Mouse (Mus musculus) kidney, embryonic 16.5 days (tissue): ENCODE results near the gene Crbn. TPM values are rescaled to one million over a fixed set of nuclear protein-coding genes. Genes with fewer than 3 reads are reported as not detected.

Source experiments
- ATAC-seq: fragments of 200-750 bp; cut with Nextera tagmentation; 2 replicates; pipeline ENCODE4 v1.8.0; 2017; ENCODE audit warnings: moderate TSS enrichment; ENCODE audit not compliant: low FRiP score, low TSS enrichment
- H3K27ac ChIP-seq: fragments of 300-500 bp; sonication (generic); 2 replicates; pipeline ENCODE4 v1.5.1; 2014; ENCODE audit warnings: low read length
- H3K27me3 ChIP-seq: fragments of 300-500 bp; sonication (generic); 2 replicates; pipeline ENCODE4 v1.6.1; 2014; ENCODE audit warnings: low read length, control low read depth, mixed read lengths; ENCODE audit not compliant: insufficient read depth
- H3K36me3 ChIP-seq: fragments of 300-500 bp; sonication (generic); 2 replicates; pipeline ENCODE4 v1.6.1; 2014; ENCODE audit warnings: low read length, control low read depth, mixed read lengths; ENCODE audit not compliant: insufficient read depth
- H3K4me1 ChIP-seq: fragments of 300-500 bp; sonication (generic); 2 replicates; pipeline ENCODE4 v1.6.1; 2014; ENCODE audit warnings: low read length, control low read depth, mixed read lengths; ENCODE audit not compliant: insufficient read depth
- H3K4me2 ChIP-seq: fragments of 300-500 bp; sonication (generic); replicated peaks from 2 replicates; pipeline ENCODE4 v1.6.1; 2014; ENCODE audit warnings: low read depth, low read length
- H3K4me3 ChIP-seq: fragments of 300-500 bp; sonication (generic); 2 replicates; pipeline ENCODE4 v1.5.1; 2014; ENCODE audit warnings: mild to moderate bottlenecking, low read length
- H3K9ac ChIP-seq: fragments of 300-500 bp; sonication (generic); replicated peaks from 2 replicates; pipeline ENCODE4 v1.6.1; 2014; ENCODE audit warnings: low read length
- H3K9me3 ChIP-seq: fragments of 300-500 bp; sonication (generic); 2 replicates; pipeline ENCODE4 v1.6.1; 2016; ENCODE audit warnings: low read length, control low read depth
- WGBS: fragments of 180-500 bp; shearing (Covaris S2); extraction: QIAGEN DNeasy Blood & Tissue Kit; methylation state at CpG from one replicate; pipeline ENCODE4 v1.1.7; 2014; 5-methylcytosine and 5-hydroxymethylcytosine counted together
- polyA plus RNA-seq: library from polyadenylated mRNA; unstranded; fragments of >200 nt; fragmentation: Nextera tagmentation; extraction: Ambion mirVana; gene quantifications from 2 replicates; pipeline ENCODE4 v1.2.1, GENCODE M21; 2015

Gene Crbn
- polyA plus RNA-seq, 1 experiment from 2014 or later, result 53.8 TPM

DNA sequence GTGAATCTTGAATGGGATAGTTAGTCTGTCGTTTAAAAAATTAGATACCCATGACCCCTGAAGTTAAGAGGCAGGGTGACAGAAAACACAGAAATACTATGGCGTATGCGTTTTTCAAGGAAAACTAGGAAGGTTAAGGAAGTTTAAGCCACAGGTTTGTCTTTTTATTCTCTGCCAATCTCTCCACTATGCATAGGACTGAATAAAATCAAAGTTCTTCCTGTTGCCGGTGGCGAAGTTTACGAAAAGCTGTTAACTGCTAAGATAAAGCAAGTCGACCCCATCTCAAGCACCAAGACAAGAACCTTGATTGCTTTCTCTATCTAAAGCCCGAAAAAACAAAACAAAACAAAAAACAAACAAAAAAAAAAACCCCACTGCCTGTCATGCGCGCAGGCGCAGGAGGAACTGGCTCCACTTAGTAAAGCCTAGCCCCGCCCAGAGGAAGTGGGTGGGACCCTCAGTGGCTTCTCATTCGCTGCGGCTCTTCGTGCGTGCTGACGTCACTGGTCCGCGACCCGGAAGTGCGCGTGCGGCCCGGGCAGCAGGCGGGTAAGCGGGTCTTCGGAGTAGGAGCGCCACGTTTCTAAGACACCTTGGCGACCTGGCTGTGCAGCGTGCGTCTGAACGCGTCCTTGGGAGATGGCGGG, 31.1 kb downstream of the Crbn start, which contains the start of gene Trnt1:
Trnt1 (plus strand) TSS at position 481 of the 650 bp plus-strand sequence.
- ATAC-seq, result peak; percentile 100
- Histone ChIP-seq H3K27ac (0 out of 2 replicates have a peak within 1 kb of the TSS, but pooled peaks have one; percentile 9), H3K4me3 (peak within 1 kb of the TSS; percentile 89), H3K27me3 (no peaks in the 10 kb centered on the region), H3K4me1 (peaks cover 11% of the 10 kb centered on the region), H3K36me3 (peaks cover 15% of the 10 kb centered on the region), H3K9ac (peak within 1 kb of the TSS; percentile 78), H3K4me2 (peak within 1 kb of the TSS; percentile 76), H3K9me3 (no peaks in the 10 kb centered on the region)
- WGBS, result 9% methylated on average over 31 of the region's 35 CpGs

- WGBS, result 83% methylated on average over 4 of the region's 4 CpGs
- Histone ChIP-seq H3K9ac (no peak overlapping the region), H3K9me3 (no peaks in the 10 kb centered on the region)
Observed at GRCm38 (mm10) chr6:106766774-106767173, 33.1 kb downstream of the Crbn start.

DNA sequence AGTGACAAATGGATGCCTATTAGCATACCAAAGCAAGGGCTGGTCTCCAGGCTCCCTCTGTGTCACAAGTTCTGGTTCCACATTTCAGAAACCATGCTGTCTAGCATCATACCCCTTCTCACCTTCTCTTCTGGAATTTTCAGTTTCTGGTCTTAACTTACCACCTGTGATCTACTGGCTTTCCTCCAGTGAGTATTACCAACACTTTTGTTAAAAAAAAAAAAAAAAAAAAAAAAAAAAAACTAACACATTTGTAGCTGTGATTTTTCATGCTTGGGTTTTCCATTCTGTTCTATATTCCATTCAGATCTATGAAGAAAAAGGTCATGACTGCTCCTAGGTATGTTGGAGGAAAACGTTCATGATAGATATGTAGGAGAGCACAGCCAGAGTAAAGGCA, 34.0 kb downstream of the Crbn start:
- no peak overlapping the region for H3K9ac ChIP-seq
- H3K9me3 ChIP-seq, result no peaks in the 10 kb centered on the region
- no peak overlapping the region for H3K4me3 ChIP-seq
- no peaks in the 10 kb centered on the region for H3K36me3 ChIP-seq
- no peak for ATAC-seq
- H3K27ac ChIP-seq, result no peak overlapping the region
- WGBS, result 77% methylated on average over 1 of the region's 1 CpGs
- H3K27me3 ChIP-seq, result no peaks in the 10 kb centered on the region
- no peak overlapping the region for H3K4me2 ChIP-seq
- H3K4me1 ChIP-seq, result peaks cover 11% of the 10 kb centered on the region

More at GRCm38 (mm10) chr6:106766774-106767173, 33.1 kb downstream of the Crbn start:
- no peak for ATAC-seq
- peaks cover 6% of the 10 kb centered on the region; the same call in 1 of the 2 replicates for H3K36me3 ChIP-seq
- H3K4me3 ChIP-seq, result no peak overlapping the region
- H3K27ac ChIP-seq, result no peak overlapping the region
- H3K4me1 ChIP-seq, result peaks cover 11% of the 10 kb centered on the region
- H3K4me2 ChIP-seq, result no peak overlapping the region
- H3K27me3 ChIP-seq, result no peaks in the 10 kb centered on the region

- Histone ChIP-seq H3K4me3 (no peak overlapping the region), H3K4me2 (no peak overlapping the region)
- ATAC-seq, result no peak
Observed at GRCm38 (mm10) chr6:106761486-106761885, 38.4 kb downstream of the Crbn start.

GRCm38 (mm10) chr6:106760473-106761218, 39.2 kb downstream of the Crbn start:
- WGBS, result 70% methylated on average over 3 of the region's 3 CpGs
- no peak for ATAC-seq

More at GRCm38 (mm10) chr6:106761486-106761885, 38.4 kb downstream of the Crbn start:
- H3K36me3 ChIP-seq, result no peaks in the 10 kb centered on the region
- H3K9ac ChIP-seq, result no peak overlapping the region
- H3K9me3 ChIP-seq, result no peaks in the 10 kb centered on the region
- H3K27me3 ChIP-seq, result no peaks in the 10 kb centered on the region
- whole genome bisulfite sequencing, result 74% methylated on average over 1 of the region's 1 CpGs
- no peak overlapping the region for H3K27ac ChIP-seq
- H3K4me1 ChIP-seq, result no peaks in the 10 kb centered on the region

GRCm38 (mm10) chr6:106758299-106758698, 41.6 kb downstream of the Crbn start:
- Histone ChIP-seq H3K27me3 (no peaks in the 10 kb centered on the region), H3K36me3 (no peaks in the 10 kb centered on the region), H3K4me2 (no peak overlapping the region), H3K4me1 (no peaks in the 10 kb centered on the region), H3K4me3 (no peak overlapping the region), H3K9ac (no peak overlapping the region), H3K9me3 (no peaks in the 10 kb centered on the region), H3K27ac (no peak overlapping the region)
- 74% methylated on average over 3 of the region's 3 CpGs for WGBS
- ATAC-seq, result no peak

More at GRCm38 (mm10) chr6:106760473-106761218, 39.2 kb downstream of the Crbn start:
- Histone ChIP-seq H3K4me2 (no peak overlapping the region), H3K4me1 (no peaks in the 10 kb centered on the region), H3K27ac (no peak overlapping the region), H3K9ac (no peak overlapping the region), H3K27me3 (no peaks in the 10 kb centered on the region), H3K4me3 (no peak overlapping the region), H3K36me3 (no peaks in the 10 kb centered on the region), H3K9me3 (no peaks in the 10 kb centered on the region)

GRCm38 (mm10) chr6:106750291-106750690, 49.6 kb downstream of the Crbn start:
- WGBS, result 83% methylated on average over 7 of the region's 7 CpGs
- H3K27me3 ChIP-seq, result no peaks in the 10 kb centered on the region
- H3K36me3 ChIP-seq, result no peaks in the 10 kb centered on the region
- no peak overlapping the region for H3K4me2 ChIP-seq
- no peak for ATAC-seq
- no peak overlapping the region for H3K9ac ChIP-seq
- no peaks in the 10 kb centered on the region for H3K9me3 ChIP-seq
- H3K4me1 ChIP-seq, result no peaks in the 10 kb centered on the region
- no peak overlapping the region for H3K4me3 ChIP-seq
- H3K27ac ChIP-seq, result no peak overlapping the region

GRCm38 (mm10) chr6:106748887-106749388, 50.9 kb downstream of the Crbn start, which contains the start of gene Il5ra:
Il5ra (minus strand) TSS chr6:106749037.
- no peak within 1 kb of the TSS for H3K4me2 ChIP-seq
- H3K9me3 ChIP-seq, result no peaks in the 10 kb centered on the region
- H3K4me1 ChIP-seq, result no peaks in the 10 kb centered on the region
- H3K4me3 ChIP-seq, result no peak within 1 kb of the TSS
- no peaks in the 10 kb centered on the region for H3K27me3 ChIP-seq
- ATAC-seq, result no peak
- no peak within 1 kb of the TSS for H3K9ac ChIP-seq
- H3K36me3 ChIP-seq, result no peaks in the 10 kb centered on the region
- H3K27ac ChIP-seq, result no peak within 1 kb of the TSS
- WGBS, result 73% methylated on average over 6 of the region's 6 CpGs

GRCm38 (mm10) chr6:106747804-106748203, 52.1 kb downstream of the Crbn start:
- Histone ChIP-seq H3K27ac (no peak overlapping the region), H3K4me3 (no peak overlapping the region), H3K9ac (no peak overlapping the region), H3K4me2 (no peak overlapping the region), H3K9me3 (no peaks in the 10 kb centered on the region), H3K27me3 (no peaks in the 10 kb centered on the region), H3K4me1 (no peaks in the 10 kb centered on the region), H3K36me3 (no peaks in the 10 kb centered on the region)
- 92% methylated on average over 3 of the region's 3 CpGs for WGBS
- ATAC-seq, result no peak

DNA sequence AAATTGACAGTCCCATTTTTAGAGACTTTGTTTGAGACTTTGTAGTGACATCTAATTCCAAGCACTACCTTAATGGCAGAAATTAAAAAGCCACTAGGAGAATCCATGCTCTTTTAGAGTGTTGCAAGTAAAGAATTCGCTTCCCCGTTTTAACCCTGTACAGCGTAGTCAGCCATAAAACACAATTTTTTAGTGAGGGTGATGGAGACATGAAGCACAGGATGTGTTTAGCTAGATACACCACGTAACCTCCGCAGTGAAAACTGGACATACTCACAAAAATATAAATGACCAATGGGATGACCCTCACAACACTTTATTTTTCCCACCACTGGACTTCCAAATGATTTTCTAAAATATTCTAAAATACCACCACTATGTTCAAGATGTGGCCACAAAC, 52.6 kb downstream of the Crbn start:
- Histone ChIP-seq H3K27ac (no peak overlapping the region), H3K4me3 (no peak overlapping the region), H3K36me3 (no peaks in the 10 kb centered on the region), H3K4me1 (no peaks in the 10 kb centered on the region), H3K27me3 (no peaks in the 10 kb centered on the region), H3K9ac (no peak overlapping the region), H3K4me2 (no peak overlapping the region), H3K9me3 (no peaks in the 10 kb centered on the region)
- 93% methylated on average over 5 of the region's 5 CpGs for WGBS
- ATAC-seq, result no peak
